Mouse (Mus musculus) WW6 (cell line): ENCODE data around the gene Hccs.
A peak's percentile ranks its signal among the peaks of the same experiment; 100 is the strongest.
"Not testable (repeated sequence)": the region's sequence is repeated elsewhere in the genome, so short reads cannot be mapped to it uniquely, and the experiment has no call there.

Experiments used
- DNase-seq: peaks from one replicate; pipeline ENCODE4 v3.0.0-alpha.2; 2013; ENCODE audit warnings: low read depth, low spot score

Hccs gene

GRCm38 (mm10) chrX:169319945-169320667 is at the start of gene Hccs:
Gene Hccs (minus strand): TSS chrX:169320372.
- peak; percentile 73 for DNase-seq

- DNase-seq, result no peak
These were observed 37.1 kb upstream of the Hccs start for GRCm38 (mm10) chrX:169357146-169357772.

GRCm38 (mm10) chrX:169338213-169338612 is 18.0 kb upstream of the Hccs start:
- no peak for DNase-seq

GRCm38 (mm10) chrX:169337559-169337958 is 17.4 kb upstream of the Hccs start:
- no peak for DNase-seq

- DNase-seq, result no peak
These were observed 12.1 kb upstream of the Hccs start for GRCm38 (mm10) chrX:169332264-169332663.

- no peak for DNase-seq
These were observed 5.9 kb upstream of the Hccs start for GRCm38 (mm10) chrX:169325929-169326595.

- not testable (repeated sequence) for DNase-seq
These were observed 465 bp upstream of the Hccs start for GRCm38 (mm10) chrX:169320668-169321005.

GRCm38 (mm10) chrX:169319066-169319760 is 959 bp downstream of the Hccs start:
- no peak for DNase-seq

- no peak for DNase-seq
These were observed 11.6 kb downstream of the Hccs start for GRCm38 (mm10) chrX:169308559-169308958.

- no peak for DNase-seq
These were observed 16.2 kb downstream of the Hccs start for GRCm38 (mm10) chrX:169303945-169304344.

GRCm38 (mm10) chrX:169302271-169303045 is 17.7 kb downstream of the Hccs start:
- DNase-seq, result no peak

- no peak for DNase-seq
These were observed 20.6 kb downstream of the Hccs start for GRCm38 (mm10) chrX:169299579-169299978.

GRCm38 (mm10) chrX:169263433-169264172 is 56.6 kb downstream of the Hccs start:
- DNase-seq, result no peak

GRCm38 (mm10) chrX:169262212-169262611 is 58.0 kb downstream of the Hccs start:
- DNase-seq, result no peak

GRCm38 (mm10) chrX:169261034-169261433 is 59.1 kb downstream of the Hccs start:
- DNase-seq, result no peak

GRCm38 (mm10) chrX:169256741-169257140 is 63.4 kb downstream of the Hccs start:
- no peak for DNase-seq

- DNase-seq, result no peak
These were observed 64.3 kb downstream of the Hccs start for GRCm38 (mm10) chrX:169255915-169256314.

- DNase-seq, result no peak
These were observed 97.7 kb downstream of the Hccs start for GRCm38 (mm10) chrX:169222357-169223062.

GRCm38 (mm10) chrX:169220064-169220463 is 100.1 kb downstream of the Hccs start:
- no peak for DNase-seq

GRCm38 (mm10) chrX:169210019-169210418 is 110.2 kb downstream of the Hccs start:
- DNase-seq, result no peak
